Mouse (Mus musculus) skeletal muscle tissue, postnatal 0 days (tissue): Measurements from ENCODE around the gene Acmsd. TPM values are rescaled to one million over a fixed set of nuclear protein-coding genes. Genes with fewer than 3 reads are reported as not detected.

Experiments used
- polyA plus RNA-seq: library from polyadenylated mRNA; unstranded; fragments of >200 nt; fragmentation: Nextera tagmentation; extraction: Ambion mirVana; gene quantifications from 2 replicates; pipeline ENCODE4 v1.2.1, GENCODE M21; 2015

Acmsd gene
- 0.12 TPM in 1 of 2 replicates, not detected in the other for polyA plus RNA-seq

GRCm38 (mm10) chr1:127729096-127729495 lies at the start of gene Acmsd:
Gene Acmsd, plus strand, starts transcription at chr1:127729413.

GRCm38 (mm10) chr1:127679498-127680133 lies 49.6 kb upstream of the Acmsd start, which contains the start of gene Tmem163:
Gene Tmem163, minus strand, starts transcription at chr1:127679548.

DNA sequence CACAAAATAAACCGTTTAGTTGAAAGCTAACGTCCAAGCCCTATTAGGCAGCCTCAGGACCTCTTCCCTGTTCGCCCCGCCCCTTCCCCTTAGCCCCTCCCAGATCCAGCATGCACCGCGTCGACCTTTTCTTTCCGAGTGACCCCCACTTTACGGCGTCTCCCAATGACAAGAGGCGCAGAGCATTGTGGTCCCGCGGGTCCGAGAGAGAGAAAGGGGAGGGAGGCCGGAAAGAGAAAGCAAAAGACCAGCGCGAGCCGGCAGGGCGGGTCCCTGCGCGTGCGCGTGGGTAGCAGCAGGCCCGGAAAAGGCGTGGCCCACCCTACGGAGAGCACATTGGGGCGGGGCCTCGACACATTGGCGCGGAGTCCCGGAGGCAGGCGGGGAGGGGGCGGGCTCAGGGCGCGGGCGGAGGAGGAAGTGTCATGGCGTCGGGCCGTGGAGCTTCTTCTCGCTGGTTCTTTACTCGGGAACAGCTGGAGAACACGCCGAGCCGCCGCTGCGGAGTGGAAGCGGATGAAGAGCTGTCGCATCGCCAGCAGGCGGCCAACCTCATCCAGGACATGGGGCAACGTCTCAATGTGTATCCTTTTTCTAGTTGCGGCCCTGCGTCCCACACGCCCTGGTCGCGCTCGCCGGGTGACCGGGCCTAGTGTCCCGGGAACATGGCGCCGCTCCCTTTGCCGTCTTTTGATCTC lies 44.7 kb downstream of the Acmsd start, which contains the start of gene Ccnt2:
TSS of gene Ccnt2 (plus strand) at position 362 of the 698 bp plus-strand sequence.

Other genes with a start within 250 kb of the Acmsd start
- 0.30 and 0.64 TPM in 2 replicates for gene Tmem163, start 49.9 kb upstream of the Acmsd start, polyA plus RNA-seq
- 32.4 and 42.2 TPM in 2 replicates for gene Ccnt2, start 44.8 kb downstream of the Acmsd start, polyA plus RNA-seq
- gene Map3k19, start 125.6 kb downstream of the Acmsd start, polyA plus RNA-seq = not detected in 2 replicates
- 15.5 and 19.4 TPM in 2 replicates for gene Rab3gap1, start 139.4 kb downstream of the Acmsd start, polyA plus RNA-seq